Mouse (Mus musculus) kidney, adult 2 months (tissue): ENCODE results near the gene Spp1. TPM values are rescaled to one million over a fixed set of nuclear protein-coding genes. Genes with fewer than 3 reads are reported as not detected.

Experiments used
- DNase-seq: peaks from one replicate; pipeline ENCODE4 v3.0.0; 2021
- H3K27ac ChIP-seq: fragments of 200-500 bp; 2 replicates; pipeline ENCODE4 v1.5.1; 2012; ENCODE audit warnings: low read depth, low read length, control low read depth, inconsistent platforms; ENCODE audit not compliant: insufficient read depth
- H3K27me3 ChIP-seq: fragments of 200-500 bp; replicated peaks from 2 replicates; pipeline ENCODE4 v1.6.1; 2012; ENCODE audit warnings: mild to moderate bottlenecking, moderate library complexity, low read length, inconsistent platforms; ENCODE audit not compliant: control insufficient read depth, insufficient read depth
- H3K36me3 ChIP-seq: fragments of 200-500 bp; 2 replicates; pipeline ENCODE4 v1.6.1; 2012; ENCODE audit warnings: mild to moderate bottlenecking, moderate library complexity, low read length, inconsistent platforms; ENCODE audit not compliant: control insufficient read depth, insufficient read depth
- H3K4me1 ChIP-seq: fragments of 200-500 bp; 2 replicates; pipeline ENCODE4 v1.6.1; 2011; ENCODE audit warnings: low read length; ENCODE audit not compliant: control insufficient read depth, insufficient read depth
- H3K4me3 ChIP-seq: fragments of 200-500 bp; 2 replicates; pipeline ENCODE4 v1.5.1; 2011; ENCODE audit warnings: mild to moderate bottlenecking, low read depth, low read length, control low read depth; ENCODE audit not compliant: insufficient read depth
- CTCF ChIP-seq: fragments of 200-500 bp; conservative IDR thresholded peaks from 2 replicates; pipeline ENCODE4 v1.5.1; 2011; ENCODE audit warnings: low read depth, mild to moderate bottlenecking, control low read depth, low read length, moderate library complexity, mixed read lengths; ENCODE audit not compliant: insufficient read depth, insufficient read length
- POLR2A ChIP-seq: fragments of 200-500 bp; IDR thresholded peaks from one replicate; pipeline ENCODE4 v1.6.1; 2011; ENCODE audit warnings: low read depth, low read length, control low read depth
- WGBS: fragments of 180-500 bp; shearing (Covaris S2); methylation state at CpG from one replicate; pipeline ENCODE4 v1.1.7; 2018; 5-methylcytosine and 5-hydroxymethylcytosine counted together
- polyA plus RNA-seq: library from polyadenylated mRNA; depleted of rRNA; stranded (reverse); fragments of >200 nt; gene quantifications from 2 replicates; pipeline ENCODE4 v1.2.3, GENCODE M21; 2012

Gene Spp1
- polyA plus RNA-seq, 1 experiment = 1,966 TPM

DNA sequence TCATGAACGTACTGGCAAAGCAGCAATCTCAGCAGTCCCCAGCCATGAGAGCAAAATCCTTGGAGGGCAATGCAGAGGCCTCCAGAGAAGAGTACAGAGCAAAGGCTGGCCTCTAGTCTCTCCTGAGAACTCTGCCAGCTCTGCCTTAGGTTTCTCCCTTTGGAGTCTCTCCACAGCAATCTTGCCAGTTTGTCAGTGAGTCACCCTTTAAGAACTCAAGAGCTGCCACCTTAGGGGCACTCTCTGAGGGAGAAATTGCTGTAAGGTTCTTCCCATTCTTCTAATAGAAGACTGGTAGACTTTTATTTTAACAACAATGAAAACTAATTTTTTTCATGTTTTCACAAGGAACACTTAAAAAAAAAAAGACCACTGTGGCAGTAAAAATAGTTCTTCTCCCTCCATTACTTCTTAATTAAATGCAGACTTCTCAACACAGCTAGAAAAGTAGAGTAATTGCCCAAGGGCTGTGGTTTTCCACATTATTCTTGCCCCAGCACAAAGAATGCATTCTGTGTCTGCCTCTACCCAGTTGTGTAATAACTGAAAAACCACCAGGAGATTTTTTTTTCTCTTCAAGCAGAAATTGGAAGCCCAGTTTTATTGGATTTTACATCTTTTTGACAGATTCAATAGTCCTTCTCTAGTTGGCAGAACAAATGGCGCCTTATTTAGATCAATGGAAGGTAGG lies 27.2 kb upstream of the Spp1 start:
- Histone ChIP-seq H3K4me3 (no peak overlapping the region), H3K36me3 (no peaks in the 10 kb centered on the region), H3K27ac (peak overlapping the region; percentile 45; the same call in 1 of the 2 replicates), H3K27me3 (no peaks in the 10 kb centered on the region), H3K4me1 (no peaks in the 10 kb centered on the region)
- TF ChIP-seq CTCF (no peak), POLR2A (no peak)
- WGBS = 59% methylated on average over 2 of the region's 2 CpGs
- peak; percentile 35 for DNase-seq

DNA sequence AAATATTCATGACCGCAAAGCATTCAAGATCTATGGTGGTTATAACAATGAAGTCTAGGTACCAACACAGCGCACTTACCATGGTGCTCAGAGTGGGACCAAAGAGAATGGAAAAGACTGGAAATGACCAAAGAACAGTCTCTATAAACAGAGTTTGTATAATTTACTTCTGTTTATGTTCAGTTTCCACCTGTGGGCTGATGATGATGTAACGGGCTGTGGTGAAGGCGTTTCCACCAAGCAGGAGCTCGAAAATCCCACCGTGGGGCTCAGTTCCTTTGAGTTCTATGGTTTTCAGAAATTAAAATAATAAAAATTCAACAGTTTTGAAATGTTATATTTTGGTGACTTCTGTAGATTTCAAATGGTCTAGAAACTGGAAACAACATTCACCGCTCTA lies 26.4 kb upstream of the Spp1 start:
- no peaks in the 10 kb centered on the region for H3K27me3 ChIP-seq
- TF ChIP-seq POLR2A (no peak), CTCF (no peak)
- no peak for DNase-seq
- 95% methylated on average over 7 of the region's 7 CpGs for WGBS
- no peak overlapping the region for H3K4me3 ChIP-seq
- no peak overlapping the region for H3K27ac ChIP-seq
- no peaks in the 10 kb centered on the region for H3K36me3 ChIP-seq
- H3K4me1 ChIP-seq = no peaks in the 10 kb centered on the region

DNA sequence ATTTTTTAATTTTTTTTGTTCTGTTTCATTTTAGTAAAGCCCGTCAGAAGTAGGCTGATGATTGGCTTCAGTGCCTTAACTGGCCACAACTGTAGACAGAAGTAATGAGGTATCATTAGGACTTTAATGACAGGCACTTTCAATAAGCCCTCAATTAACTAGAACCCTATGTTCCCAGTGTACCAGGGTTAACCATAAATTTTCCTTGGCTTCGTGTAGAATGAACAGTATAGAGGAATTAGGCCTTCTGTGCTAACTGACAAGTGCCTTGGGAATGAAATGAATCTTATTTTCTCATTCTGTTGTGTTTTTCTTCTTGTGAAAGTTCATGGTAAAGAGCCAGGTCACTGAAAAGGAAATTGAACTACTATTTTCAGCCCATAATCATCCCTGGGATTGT lies 18.9 kb upstream of the Spp1 start:
- TF ChIP-seq POLR2A (no peak), CTCF (no peak)
- Histone ChIP-seq H3K27ac (no peak overlapping the region), H3K36me3 (no peaks in the 10 kb centered on the region), H3K4me3 (no peak overlapping the region), H3K4me1 (peaks cover 8% of the 10 kb centered on the region), H3K27me3 (no peaks in the 10 kb centered on the region; the same call in 1 of the 2 replicates)
- 62% methylated on average over 2 of the region's 2 CpGs for WGBS
- no peak for DNase-seq

GRCm38 (mm10) chr5:104417028-104417427 lies 17.9 kb upstream of the Spp1 start:
- no peak for DNase-seq
- Histone ChIP-seq H3K36me3 (no peaks in the 10 kb centered on the region), H3K4me3 (no peak overlapping the region), H3K27ac (peak overlapping the region; percentile 5; the same call in 1 of the 2 replicates), H3K4me1 (peaks cover 8% of the 10 kb centered on the region), H3K27me3 (no peaks in the 10 kb centered on the region; the same call in 1 of the 2 replicates)
- no peak for TF ChIP-seq POLR2A
- TF ChIP-seq CTCF = no peak
- 53% methylated on average over 3 of the region's 3 CpGs for WGBS

GRCm38 (mm10) chr5:104417721-104418120 lies 17.2 kb upstream of the Spp1 start:
- Histone ChIP-seq H3K4me3 (no peak overlapping the region), H3K4me1 (peaks cover 8% of the 10 kb centered on the region), H3K27ac (no peak overlapping the region), H3K27me3 (no peaks in the 10 kb centered on the region; the same call in 1 of the 2 replicates), H3K36me3 (no peaks in the 10 kb centered on the region)
- peak; percentile 94 for DNase-seq
- TF ChIP-seq CTCF (no peak), POLR2A (no peak)
- 34% methylated on average over 1 of the region's 1 CpGs for WGBS

GRCm38 (mm10) chr5:104422039-104422438 lies 12.9 kb upstream of the Spp1 start:
- Histone ChIP-seq H3K36me3 (no peaks in the 10 kb centered on the region), H3K27ac (no peak overlapping the region), H3K27me3 (no peaks in the 10 kb centered on the region; the same call in 1 of the 2 replicates), H3K4me3 (no peak overlapping the region), H3K4me1 (peaks cover 14% of the 10 kb centered on the region)
- no peak for DNase-seq
- TF ChIP-seq CTCF (no peak), POLR2A (no peak)
- WGBS = 44% methylated on average over 2 of the region's 2 CpGs

DNA sequence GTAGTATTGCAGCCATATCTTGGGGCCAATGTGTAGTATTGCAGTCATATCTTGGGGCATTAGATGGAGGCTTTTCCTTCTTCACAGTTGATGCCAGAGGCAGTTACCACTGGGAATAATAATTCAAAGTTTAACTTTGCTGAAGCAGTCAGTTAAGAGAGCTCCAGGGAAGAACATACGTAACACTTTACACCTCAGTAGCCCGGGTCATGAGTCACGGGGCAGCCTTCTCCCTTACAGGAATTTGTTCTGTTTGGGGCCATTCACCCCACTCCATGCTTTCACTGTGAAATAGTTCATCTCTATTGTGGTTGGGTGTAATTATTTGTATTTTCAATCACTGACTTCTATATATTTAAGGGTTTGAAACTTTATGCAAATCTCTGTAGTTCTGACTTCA lies 11.1 kb upstream of the Spp1 start:
- H3K27me3 ChIP-seq = no peaks in the 10 kb centered on the region; the same call in 1 of the 2 replicates
- WGBS = 29% methylated on average over 3 of the region's 3 CpGs
- H3K4me3 ChIP-seq = no peak overlapping the region
- TF ChIP-seq POLR2A (no peak), CTCF (no peak)
- peaks cover 13% of the 10 kb centered on the region for H3K4me1 ChIP-seq
- no peak overlapping the region for H3K27ac ChIP-seq
- DNase-seq = peak; percentile 82
- no peaks in the 10 kb centered on the region for H3K36me3 ChIP-seq
